Mouse (Mus musculus) retina, postnatal 1 day (tissue): ENCODE results near the gene Crybb1.

Experiments used
- DNase-seq: peaks from one replicate; pipeline ENCODE4 v3.0.0-alpha.2; 2012

The Crybb1 gene

DNA sequence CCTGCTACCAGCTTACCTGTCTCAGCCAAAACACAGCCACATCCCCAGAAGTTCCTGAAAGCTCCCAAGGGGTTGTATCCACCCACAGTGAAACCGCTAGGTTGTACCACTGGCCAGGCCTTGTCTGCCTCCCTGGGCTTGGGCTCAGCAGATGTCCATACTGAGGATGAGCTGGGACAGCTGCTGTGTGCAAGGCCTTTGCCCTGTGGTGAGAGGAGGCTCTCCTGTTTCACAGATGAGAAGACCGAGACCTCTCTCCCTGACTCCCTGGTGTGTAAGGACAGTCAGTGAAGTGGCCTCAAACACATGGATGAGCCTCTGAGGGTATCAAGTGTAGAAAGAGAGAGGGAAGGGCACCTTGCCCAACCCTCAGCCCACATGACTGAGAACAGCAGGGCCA is 32.0 kb downstream of the Crybb1 start:
- DNase-seq = no peak

- no peak for DNase-seq
These were observed 32.9 kb downstream of the Crybb1 start for GRCm38 (mm10) chr5:112288193-112289141.

GRCm38 (mm10) chr5:112289236-112289635 is 33.6 kb downstream of the Crybb1 start:
- no peak for DNase-seq

DNA sequence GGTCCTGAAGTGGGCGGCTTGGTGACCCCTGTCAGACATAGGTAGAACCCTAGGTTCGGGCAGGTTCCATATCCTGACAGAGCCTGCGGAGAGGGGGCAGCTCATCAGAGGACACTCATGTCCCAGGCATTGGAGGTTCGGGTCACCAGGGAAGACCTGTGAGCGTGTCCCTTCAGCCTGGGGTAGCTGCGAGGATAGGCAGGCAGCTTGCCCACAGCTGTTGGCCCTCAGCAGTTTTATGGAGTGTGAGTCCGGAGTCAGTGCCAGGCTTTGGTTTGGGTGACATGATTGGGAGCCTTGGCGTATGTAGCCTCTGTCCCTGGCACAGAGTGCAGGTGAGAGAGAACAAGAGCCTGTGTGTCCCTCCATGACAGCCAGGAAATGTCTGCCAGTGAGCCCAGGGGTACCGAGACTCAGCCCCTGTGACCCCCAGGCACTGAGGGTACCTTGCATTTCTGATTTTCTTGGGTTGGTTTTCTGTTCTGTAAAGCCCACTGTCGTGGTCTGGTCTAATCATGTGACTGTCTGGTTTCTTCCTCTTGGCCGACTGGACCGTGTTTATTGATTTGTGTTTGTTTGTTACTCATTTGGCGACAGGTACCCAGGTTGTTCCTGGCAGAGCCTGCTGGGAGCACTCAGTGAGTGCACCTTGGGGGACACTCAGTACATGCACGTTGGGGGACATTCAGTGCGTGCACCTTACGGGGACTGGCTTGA is 34.4 kb downstream of the Crybb1 start:
- no peak for DNase-seq

- DNase-seq = no peak
These were observed 34.9 kb downstream of the Crybb1 start for GRCm38 (mm10) chr5:112290536-112290880.

DNA sequence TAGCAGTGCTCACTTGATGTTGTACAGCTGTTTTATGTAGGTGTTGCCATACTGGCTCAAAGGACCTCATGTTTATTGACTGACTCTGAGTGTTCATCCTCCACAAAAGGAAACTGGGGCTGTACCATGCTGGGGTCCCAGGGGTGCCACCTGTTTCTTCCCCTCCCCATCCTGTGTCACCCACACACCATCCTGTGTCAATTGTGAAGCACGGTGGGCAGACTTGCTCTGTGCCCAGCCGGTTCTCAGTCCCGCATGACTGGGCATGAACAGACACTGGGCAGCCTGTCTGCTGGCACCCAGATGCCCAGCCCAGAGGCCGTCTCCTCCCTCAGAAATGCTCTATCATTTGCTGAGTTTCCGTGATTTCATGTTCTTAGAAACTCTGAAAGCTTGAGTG is 36.3 kb downstream of the Crybb1 start:
- no peak for DNase-seq

- no peak for DNase-seq
These were observed 36.8 kb downstream of the Crybb1 start for GRCm38 (mm10) chr5:112292343-112292980.

DNA sequence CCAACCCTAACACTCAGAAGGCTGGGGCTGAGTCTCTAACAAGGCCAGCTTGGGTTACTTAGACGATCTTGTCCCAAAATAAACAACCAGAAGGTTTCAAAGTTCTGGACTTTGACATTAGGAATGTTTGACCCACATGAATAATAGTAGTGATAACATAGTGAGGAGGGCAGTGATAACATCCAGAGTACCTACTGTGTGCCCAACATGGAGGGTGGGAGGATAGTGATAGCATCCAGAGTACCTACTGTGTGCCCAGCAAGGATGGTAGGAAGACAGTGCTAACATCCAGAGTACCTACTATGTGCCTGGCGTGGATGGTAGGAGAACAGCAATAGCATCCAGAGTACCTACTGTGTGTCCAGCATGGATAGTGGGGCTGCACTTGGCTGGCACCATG is 38.2 kb downstream of the Crybb1 start:
- DNase-seq = no peak

DNA sequence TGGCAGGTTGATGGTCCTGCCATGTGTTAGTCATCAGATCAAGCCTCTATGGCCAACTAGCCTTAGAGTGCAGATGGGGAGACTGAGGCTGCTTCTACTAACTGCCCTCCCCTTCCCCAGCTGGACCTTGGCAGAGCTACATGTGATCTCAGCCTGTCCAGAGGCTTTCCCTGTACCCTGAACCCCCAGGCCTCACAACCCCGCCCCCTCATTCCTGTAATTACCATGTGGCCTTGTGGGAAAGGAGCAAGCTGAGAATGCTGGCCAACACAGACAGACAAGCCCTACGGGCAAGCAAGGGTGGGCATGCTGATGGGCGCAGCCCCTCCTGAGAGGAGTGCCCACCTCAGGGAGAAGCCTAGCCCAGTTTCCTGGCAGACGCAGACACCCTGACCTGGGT is 39.1 kb downstream of the Crybb1 start:
- DNase-seq = no peak

DNA sequence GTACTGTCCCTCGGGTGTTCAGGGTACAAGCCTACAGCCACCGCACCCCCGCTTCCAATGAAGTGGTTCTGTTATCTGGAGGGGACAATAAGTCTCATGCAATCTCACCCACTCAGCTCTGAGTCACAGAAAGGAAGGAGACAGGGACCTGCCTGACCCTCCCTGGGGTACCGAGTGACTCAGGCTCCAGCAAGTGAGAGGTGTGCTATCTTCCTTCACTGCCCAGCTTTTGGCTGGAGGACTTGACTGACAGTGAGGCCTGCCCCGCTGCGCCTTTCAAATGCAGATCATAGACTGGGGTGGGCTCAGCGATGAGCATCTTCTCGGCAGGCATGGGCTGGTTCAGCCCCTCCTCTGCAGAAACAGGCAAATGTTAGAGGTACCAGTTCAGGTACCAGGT is 39.5 kb downstream of the Crybb1 start:
- DNase-seq = no peak

DNA sequence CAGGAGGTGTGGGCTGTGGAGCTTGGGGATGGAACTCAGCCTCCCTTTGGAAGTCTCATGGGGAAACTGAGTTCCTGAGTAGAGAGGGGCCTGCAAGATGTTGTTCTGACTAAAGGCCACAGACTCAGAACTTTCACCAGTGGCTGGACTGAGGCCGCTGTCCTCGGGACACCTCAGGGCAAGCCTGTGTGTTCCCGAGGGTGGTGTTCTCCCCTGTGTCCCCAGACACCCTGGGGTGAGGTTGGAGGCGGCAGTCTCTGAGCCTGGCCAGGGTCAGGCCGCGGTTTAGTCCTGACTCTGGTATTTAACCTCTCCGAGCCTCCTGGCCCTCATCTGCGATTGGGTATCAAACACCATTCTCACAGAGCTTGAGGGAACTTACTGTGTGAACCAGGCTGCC is 39.9 kb downstream of the Crybb1 start:
- no peak for DNase-seq

DNA sequence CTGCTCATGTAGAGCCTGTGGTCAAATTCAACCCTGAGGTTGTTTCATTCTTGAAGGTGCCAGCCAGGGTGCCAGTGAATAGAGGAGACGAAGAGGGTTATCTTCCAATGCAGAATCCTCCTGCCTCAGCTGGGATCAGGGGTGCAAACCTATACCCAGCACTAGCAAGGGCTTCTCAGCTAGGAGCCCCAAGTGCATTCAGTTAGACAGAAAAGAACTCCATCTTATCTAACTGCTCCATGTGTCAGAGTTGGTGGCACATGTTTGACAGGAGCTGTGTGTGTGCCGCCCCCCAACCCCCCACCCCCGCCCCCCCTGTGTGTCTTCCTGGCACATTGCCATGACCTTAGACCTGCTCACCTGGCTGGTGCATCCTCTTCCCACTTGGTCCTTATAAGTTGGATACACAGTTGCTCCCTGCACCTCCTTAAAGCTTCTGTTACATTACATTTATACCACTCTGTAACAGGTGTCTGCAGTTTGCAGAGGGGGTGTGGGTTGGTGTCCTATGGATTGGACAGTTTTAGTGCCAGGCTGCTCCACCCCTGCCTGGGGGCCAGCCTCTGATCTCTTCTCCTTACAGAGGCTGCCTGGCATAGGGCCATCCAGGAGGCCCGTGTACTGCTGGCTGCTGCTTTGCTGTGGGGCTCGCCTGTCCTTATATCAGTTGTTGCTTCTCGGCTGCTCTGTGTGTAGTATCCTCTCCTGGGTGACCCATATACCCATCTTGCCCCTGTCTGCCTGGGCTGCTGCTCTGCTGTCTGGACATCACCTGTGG is 41.0 kb downstream of the Crybb1 start:
- no peak for DNase-seq

- DNase-seq = no peak
These were observed 41.6 kb downstream of the Crybb1 start for GRCm38 (mm10) chr5:112297257-112297656.

- DNase-seq = no peak
These were observed 42.8 kb downstream of the Crybb1 start for GRCm38 (mm10) chr5:112298226-112298988.

- no peak for DNase-seq
These were observed 43.8 kb downstream of the Crybb1 start for GRCm38 (mm10) chr5:112299399-112299798.

DNA sequence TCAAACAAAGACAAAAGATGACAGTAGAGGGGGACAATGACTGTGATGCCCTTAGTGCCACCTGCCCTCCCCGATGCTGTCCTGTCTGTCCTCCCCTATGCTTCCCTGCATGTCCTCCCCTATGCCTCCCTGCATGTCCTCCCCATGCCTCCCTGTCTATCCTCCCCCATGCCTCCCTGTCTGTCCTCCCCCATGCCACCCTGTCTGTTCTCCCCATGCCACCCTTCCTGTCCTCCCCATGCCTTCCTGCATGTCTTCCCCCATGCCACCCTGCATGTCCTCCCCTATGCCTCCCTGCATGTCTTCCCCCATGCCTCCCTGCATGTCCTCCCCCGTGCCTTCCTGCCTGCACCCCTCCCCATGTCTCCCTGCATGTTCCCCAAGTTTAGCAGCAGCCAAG is 44.5 kb downstream of the Crybb1 start:
- no peak for DNase-seq

DNA sequence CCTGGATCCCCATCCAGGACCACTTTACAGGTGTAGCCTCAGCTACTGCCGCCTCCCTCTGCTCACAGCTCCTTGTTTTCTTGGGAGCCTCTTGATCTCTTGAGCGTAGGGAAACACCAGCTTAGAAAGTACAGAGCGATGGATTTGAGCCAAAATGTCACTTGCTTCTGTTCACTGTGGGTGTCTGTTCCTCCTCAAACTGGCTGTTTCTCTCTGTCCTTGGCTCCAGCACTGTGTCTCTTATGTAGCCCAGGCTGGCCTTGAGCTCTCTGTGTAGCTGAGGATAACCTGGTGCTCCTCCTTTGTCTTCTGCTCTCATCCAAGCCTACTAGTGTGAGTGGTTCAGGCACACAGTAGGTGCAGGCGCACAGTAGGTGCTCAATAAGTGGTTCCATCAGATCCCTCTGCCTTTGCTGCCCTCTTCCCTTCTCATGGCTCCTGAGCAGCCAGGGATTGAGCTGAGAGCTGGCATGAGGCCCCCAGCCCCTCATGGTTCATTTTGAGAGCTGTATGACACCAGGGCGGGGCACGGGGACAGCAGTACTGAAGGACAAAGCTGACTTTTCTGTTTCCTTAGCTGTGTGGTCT is 45.2 kb downstream of the Crybb1 start:
- no peak for DNase-seq

DNA sequence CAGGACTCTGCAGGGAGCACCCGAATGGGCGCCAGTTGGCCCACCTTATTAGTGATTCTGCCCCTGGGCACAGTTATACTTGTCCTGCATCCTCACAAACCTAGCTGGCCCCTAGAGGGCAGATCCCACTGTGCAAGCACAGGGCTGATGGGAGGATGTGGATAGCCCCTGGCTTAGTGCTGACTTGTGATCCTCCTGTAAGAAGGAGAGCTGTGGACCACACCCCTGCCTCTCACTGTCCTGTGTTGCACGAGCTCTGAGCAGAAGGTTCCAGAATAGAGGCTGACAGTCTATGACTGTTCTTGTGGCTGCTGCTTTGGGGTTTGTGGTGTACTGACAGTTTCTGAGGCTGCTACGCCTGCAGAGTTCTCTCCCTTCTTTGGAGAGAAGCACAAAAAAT is 46.1 kb downstream of the Crybb1 start:
- DNase-seq = no peak

- no peak for DNase-seq
These were observed 46.7 kb downstream of the Crybb1 start for GRCm38 (mm10) chr5:112302310-112302709.

DNA sequence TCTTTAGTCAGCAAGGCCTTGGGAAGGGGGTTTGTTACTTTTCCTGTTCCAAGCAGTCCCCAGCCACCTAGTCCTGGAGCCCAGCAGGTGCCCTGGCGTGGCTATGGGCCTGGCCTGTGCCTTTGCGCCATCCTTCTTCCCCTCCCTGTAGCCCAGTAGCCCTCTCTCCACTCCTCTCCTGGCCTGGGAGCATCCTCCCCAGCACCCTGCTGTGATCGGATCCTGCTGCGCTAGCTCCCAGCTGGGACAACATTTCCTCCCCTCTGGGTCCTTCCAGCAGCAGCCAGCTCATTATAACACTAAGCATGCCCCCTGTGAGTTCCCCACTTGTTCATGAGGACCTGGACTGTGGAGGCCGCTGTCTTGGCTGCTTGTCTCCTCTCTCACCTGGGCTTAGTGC is 50.2 kb downstream of the Crybb1 start:
- no peak for DNase-seq

- no peak for DNase-seq
These were observed 57.7 kb downstream of the Crybb1 start for GRCm38 (mm10) chr5:112313222-112313885.
